Mouse (Mus musculus) olfactory bulb, adult 2 months (tissue): ENCODE results near the gene Tmem217. TPM values are rescaled to one million over a fixed set of nuclear protein-coding genes. Genes with fewer than 3 reads are reported as not detected.

ENCODE experiments used
- H3K27ac ChIP-seq: fragments of 200-500 bp; 2 replicates; pipeline ENCODE4 v1.5.1; 2012; ENCODE audit warnings: low read depth, low read length; ENCODE audit not compliant: insufficient read depth
- H3K4me1 ChIP-seq: fragments of 200-500 bp; 2 replicates; pipeline ENCODE4 v1.6.1; 2012; ENCODE audit warnings: low read length; ENCODE audit not compliant: control insufficient read depth, insufficient read depth
- H3K4me3 ChIP-seq: fragments of 200-500 bp; 2 replicates; pipeline ENCODE4 v1.5.1; 2012; ENCODE audit warnings: mild to moderate bottlenecking, low read depth, low read length, moderate library complexity; ENCODE audit not compliant: insufficient read depth
- CTCF ChIP-seq: fragments of 200-500 bp; IDR thresholded peaks from 2 replicates; pipeline ENCODE4 v1.5.1; 2012; ENCODE audit warnings: low read depth, mild to moderate bottlenecking, low read length, moderate library complexity; ENCODE audit not compliant: insufficient read depth
- POLR2A ChIP-seq: fragments of 200-500 bp; IDR thresholded peaks from 2 replicates; pipeline ENCODE4 v1.6.1; 2012; ENCODE audit warnings: mild to moderate bottlenecking, low read depth, low read length, moderate library complexity; ENCODE audit not compliant: insufficient read depth
- WGBS: fragments of 180-500 bp; shearing (Covaris S2); methylation state at CpG from one replicate; pipeline ENCODE4 v1.1.7; 2018; 5-methylcytosine and 5-hydroxymethylcytosine counted together
- polyA plus RNA-seq: library from polyadenylated mRNA; stranded (reverse); fragments of >200 nt; gene quantifications from 2 replicates; pipeline ENCODE4 v1.2.4, GENCODE M21; 2012; ENCODE audit warnings: low replicate concordance; ENCODE audit not compliant: missing spikeins, insufficient read depth, insufficient read length

The Tmem217 gene
- polyA plus RNA-seq, 1 experiment: not detected

DNA sequence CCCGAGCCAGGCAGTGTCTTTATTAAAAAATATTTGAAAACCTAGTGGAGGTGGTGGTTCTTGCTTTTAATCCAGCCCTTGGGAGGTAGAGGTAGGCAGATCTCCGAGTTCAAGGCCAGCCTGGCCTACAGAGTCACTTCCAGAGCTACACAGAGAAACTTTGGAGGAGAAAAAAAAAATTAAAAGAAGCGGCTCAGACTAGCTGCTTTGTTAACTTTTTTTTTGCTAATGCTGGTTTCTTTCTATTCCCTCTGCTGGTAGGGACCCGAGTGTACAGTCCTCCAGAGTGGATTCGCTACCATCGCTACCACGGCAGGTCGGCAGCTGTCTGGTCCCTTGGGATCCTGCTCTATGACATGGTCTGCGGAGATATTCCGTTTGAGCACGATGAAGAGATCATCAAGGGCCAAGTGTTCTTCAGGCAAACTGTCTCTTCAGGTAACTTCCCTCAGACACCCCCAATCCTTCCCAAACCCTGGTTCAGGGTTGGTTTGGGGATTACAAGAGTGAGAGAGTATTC, 58.7 kb downstream of the Tmem217 start:
- no peak overlapping the region for H3K27ac ChIP-seq
- peaks cover 18% of the 10 kb centered on the region for H3K4me1 ChIP-seq
- no peak overlapping the region for H3K4me3 ChIP-seq
- 76% methylated on average over 11 of the region's 11 CpGs for WGBS
- no peak for TF ChIP-seq CTCF
- no peak for TF ChIP-seq POLR2A

DNA sequence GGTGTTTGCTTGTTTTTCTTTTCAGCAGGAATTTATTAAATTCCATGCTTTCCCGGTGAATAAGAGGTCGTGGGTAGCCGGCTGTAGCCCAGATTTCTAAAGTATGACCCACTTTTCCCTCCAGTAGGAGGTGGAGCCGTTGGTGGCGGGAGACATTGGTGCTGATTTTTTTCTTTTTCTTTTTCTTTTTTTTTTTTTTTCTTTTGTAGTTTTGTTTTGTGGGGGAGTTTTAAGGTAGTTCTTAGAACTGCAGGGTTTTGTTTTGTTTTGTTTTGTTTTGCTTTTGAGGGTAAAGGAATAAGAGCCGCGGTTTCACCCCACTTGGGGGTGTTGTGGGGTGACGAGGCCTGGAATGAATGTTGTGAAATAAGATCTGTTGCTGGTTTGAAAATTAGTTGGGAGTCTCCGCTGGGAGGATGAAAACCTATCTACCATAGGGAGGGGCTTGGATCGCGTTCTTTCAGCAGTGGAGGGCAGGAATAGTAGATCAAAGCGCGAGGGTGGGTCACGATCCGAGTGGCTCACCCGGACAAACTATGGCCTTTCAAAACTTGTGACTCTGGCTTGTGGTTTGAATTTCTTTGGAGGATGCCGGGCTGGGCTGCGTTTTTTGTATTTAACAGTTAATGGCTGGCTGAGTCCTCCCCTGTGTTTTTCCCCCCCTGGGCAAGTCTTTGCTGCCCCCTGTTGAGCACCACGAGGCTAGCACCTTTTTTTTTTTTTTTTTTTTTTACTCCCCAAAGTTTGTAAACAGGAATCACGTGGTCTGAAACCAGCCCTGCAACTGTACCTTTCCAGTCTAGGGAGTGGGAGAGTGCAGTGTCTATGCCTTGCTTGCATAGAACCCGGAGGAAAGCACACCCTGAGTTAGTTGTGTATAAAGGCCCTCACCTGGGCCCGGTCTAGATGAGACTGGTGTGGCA, 59.7 kb downstream of the Tmem217 start:
- H3K27ac ChIP-seq: no peak overlapping the region
- whole genome bisulfite sequencing: 3% methylated on average over 22 of the region's 22 CpGs
- H3K4me1 ChIP-seq: peaks cover 18% of the 10 kb centered on the region
- TF ChIP-seq CTCF: no peak
- TF ChIP-seq POLR2A: no peak
- peak overlapping the region; percentile 57 for H3K4me3 ChIP-seq

- Histone ChIP-seq H3K27ac (no peak overlapping the region; the same call in 1 of the 2 replicates), H3K4me1 (peaks cover 18% of the 10 kb centered on the region), H3K4me3 (peak overlapping the region; percentile 57)
- WGBS: 1% methylated on average over 48 of the region's 48 CpGs
- TF ChIP-seq POLR2A: no peak; the same call in 1 of the 2 replicates
- TF ChIP-seq CTCF: no peak
These were observed 60.5 kb downstream of the Tmem217 start for GRCm38 (mm10) chr17:29491591-29492268.

- under 1% methylated on average over 80 of the region's 99 CpGs for WGBS
- Histone ChIP-seq H3K27ac (peak within 1 kb of the TSS; percentile 88), H3K4me1 (peaks cover 18% of the 10 kb centered on the region), H3K4me3 (peak within 1 kb of the TSS; percentile 57)
- TF ChIP-seq CTCF (no peak), POLR2A (peak; percentile 73; the same call in 1 of the 2 replicates)
These were observed 61.2 kb downstream of the Tmem217 start, which contains the start of gene Pim1 for GRCm38 (mm10) chr17:29490713-29491581. TSS of gene Pim1 (plus strand) at chr17:29490753.

- Histone ChIP-seq H3K4me3 (peak overlapping the region; percentile 57), H3K4me1 (peaks cover 18% of the 10 kb centered on the region), H3K27ac (peak overlapping the region; percentile 88)
- WGBS: under 1% methylated on average over 65 of the region's 68 CpGs
- no peak for TF ChIP-seq CTCF
- peak; percentile 26; the same call in 1 of the 2 replicates for TF ChIP-seq POLR2A
These were observed 62.0 kb downstream of the Tmem217 start for GRCm38 (mm10) chr17:29489971-29490712.

DNA sequence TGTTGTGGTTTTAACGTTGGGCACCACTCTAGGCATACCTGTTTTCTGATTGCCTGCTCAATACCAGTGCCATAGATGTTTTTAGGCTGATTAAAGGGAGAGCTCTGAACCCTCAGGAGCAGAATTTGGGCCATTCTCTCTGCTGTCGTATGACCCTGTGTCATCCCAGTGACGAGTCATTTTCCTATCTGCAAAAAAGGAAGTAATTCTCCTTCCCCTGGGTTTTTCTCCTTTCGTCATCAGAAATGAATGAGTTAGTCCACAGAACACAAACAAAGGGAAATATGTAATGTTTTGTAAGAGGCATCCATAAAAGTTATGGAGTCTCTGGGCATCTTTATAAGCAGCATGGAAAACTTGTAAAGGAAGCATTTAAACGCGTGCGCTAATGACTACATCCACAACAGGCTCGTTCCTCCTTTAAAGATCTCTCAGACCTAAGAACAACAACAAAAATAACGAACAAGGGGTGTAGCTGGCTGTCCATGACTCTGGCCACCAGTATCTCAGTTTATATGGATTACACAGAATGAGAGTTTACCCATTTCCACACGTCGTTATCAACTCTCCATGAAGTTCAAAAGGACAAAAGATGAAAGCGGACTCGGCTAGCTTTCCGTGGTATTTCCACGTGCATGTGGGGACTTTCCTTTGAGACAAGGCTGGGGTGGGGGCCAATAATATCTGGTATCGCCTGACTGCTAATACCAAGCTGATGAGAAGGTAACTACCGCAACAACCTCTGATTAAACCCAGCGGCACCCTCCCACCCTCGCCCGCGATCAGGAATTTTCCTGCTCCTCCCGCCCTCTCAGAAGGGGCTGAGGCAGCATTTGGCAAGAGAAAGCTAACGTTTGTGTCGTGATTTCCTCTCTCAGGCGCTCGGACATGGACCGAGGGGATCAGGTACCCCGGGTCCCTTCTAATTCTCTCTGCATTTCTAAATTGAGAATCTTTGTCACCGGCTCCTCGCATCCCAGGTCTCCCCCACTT, 62.9 kb downstream of the Tmem217 start:
- no peak for TF ChIP-seq POLR2A
- no peak for TF ChIP-seq CTCF
- 9% methylated on average over 30 of the region's 30 CpGs for WGBS
- Histone ChIP-seq H3K4me3 (peak overlapping the region; percentile 57), H3K27ac (peak overlapping the region; percentile 88), H3K4me1 (peaks cover 18% of the 10 kb centered on the region)

- Histone ChIP-seq H3K4me1 (peaks cover 18% of the 10 kb centered on the region), H3K27ac (no peak overlapping the region), H3K4me3 (no peak overlapping the region)
- 98% methylated on average over 8 of the region's 8 CpGs for WGBS
- TF ChIP-seq CTCF: no peak
- no peak for TF ChIP-seq POLR2A
These were observed 63.8 kb downstream of the Tmem217 start for GRCm38 (mm10) chr17:29488257-29488977.
